Mouse (Mus musculus) spleen, embryonic (tissue): Measurements from ENCODE around the gene Phlda3.

Experiments used
- CTCF ChIA-PET: fragments of 350-600 bp; sonication (Branson Sonifier 250); formaldehyde crosslinking; loops from one replicate; lab custom pipeline; 2022; lab: Charles Lee

Phlda3 gene

GRCm38 (mm10) chr1:135755913-135756312 is 10.0 kb upstream of the Phlda3 start:
- CTCF ChIA-PET: no interaction called here

GRCm38 (mm10) chr1:135757287-135757686 is 8.6 kb upstream of the Phlda3 start:
- CTCF ChIA-PET: no interaction called here

- CTCF ChIA-PET: no interaction called here
Observed at GRCm38 (mm10) chr1:135759685-135760084, 6.2 kb upstream of the Phlda3 start.

GRCm38 (mm10) chr1:135760216-135760615 is 5.7 kb upstream of the Phlda3 start:
- CTCF ChIA-PET: interaction anchor here (0.6 kb wide), 1 partner anchor 19 kb away, joined by 8 read pairs; the partner anchor contains the start of gene Tnni1

- CTCF ChIA-PET: no interaction called here
Observed at GRCm38 (mm10) chr1:135761728-135762127, 4.2 kb upstream of the Phlda3 start.

GRCm38 (mm10) chr1:135763503-135764205 is 2.3 kb upstream of the Phlda3 start:
- CTCF ChIA-PET: interaction anchor here (0.6 to 1.1 kb wide), 2 partner anchors 10 to 18 kb away, joined by 3 read pairs; no protein-coding TSS in a partner anchor

GRCm38 (mm10) chr1:135764206-135764528 is 1.8 kb upstream of the Phlda3 start:
- CTCF ChIA-PET: no interaction called here

- CTCF ChIA-PET: interaction anchor here (0.8 kb wide), 1 partner anchor 47 kb away, joined by 3 read pairs; the partner anchor contains the start of gene Csrp1
Observed at GRCm38 (mm10) chr1:135766592-135767306, 830 bp downstream of the Phlda3 start.

- CTCF ChIA-PET: interaction anchor here (0.6 to 1.1 kb wide), 2 partner anchors 12 to 19 kb away, joined by 3 read pairs; partner anchors contain the start of gene Tnni1
Observed at GRCm38 (mm10) chr1:135767324-135767890, 1.5 kb downstream of the Phlda3 start.

- CTCF ChIA-PET: interaction anchor here (1.0 to 1.1 kb wide), 2 partner anchors 11 to 24 kb away, joined by 3 to 4 read pairs; partner anchors contain the start of gene Tnni1
Observed at GRCm38 (mm10) chr1:135768400-135768799, 2.5 kb downstream of the Phlda3 start.

GRCm38 (mm10) chr1:135770237-135770636 is 4.3 kb downstream of the Phlda3 start:
- CTCF ChIA-PET: no interaction called here

- CTCF ChIA-PET: no interaction called here
Observed at GRCm38 (mm10) chr1:135770896-135771572, 5.1 kb downstream of the Phlda3 start.

GRCm38 (mm10) chr1:135771573-135771970 is 5.7 kb downstream of the Phlda3 start:
- CTCF ChIA-PET: no interaction called here

- CTCF ChIA-PET: no interaction called here
Observed at GRCm38 (mm10) chr1:135776596-135776995, 10.7 kb downstream of the Phlda3 start.

- CTCF ChIA-PET: no interaction called here
Observed at GRCm38 (mm10) chr1:135777046-135777445, 11.1 kb downstream of the Phlda3 start.

GRCm38 (mm10) chr1:135778780-135779535 is 13.0 kb downstream of the Phlda3 start, which contains the start of gene Tnni1:
Gene Tnni1 (plus strand): TSS chr1:135779434.
- CTCF ChIA-PET: interaction anchor here (0.6 to 1.2 kb wide), 7 partner anchors 10 to 148 kb away, joined by 3 to 8 read pairs (median 4); partner anchors contain the start of gene Csrp1

GRCm38 (mm10) chr1:135780649-135781048 is 14.7 kb downstream of the Phlda3 start:
- CTCF ChIA-PET: interaction anchor here (1.0 to 1.6 kb wide), 4 partner anchors 12 to 61 kb away, joined by 3 to 10 read pairs (median 4); partner anchors contain the start of gene Csrp1

- CTCF ChIA-PET: interaction anchor here (0.6 to 1.6 kb wide), 6 partner anchors 11 to 506 kb away, joined by 3 to 10 read pairs (median 4); partner anchors contain the start of gene Csrp1
Observed at GRCm38 (mm10) chr1:135781220-135781619, 15.3 kb downstream of the Phlda3 start.

- CTCF ChIA-PET: no interaction called here
Observed at GRCm38 (mm10) chr1:135782816-135783215, 16.9 kb downstream of the Phlda3 start.

- CTCF ChIA-PET: interaction anchor here (0.7 kb wide), 1 partner anchor 1107 kb away, joined by 6 read pairs; no protein-coding TSS in a partner anchor
Observed at GRCm38 (mm10) chr1:135787799-135788198, 21.9 kb downstream of the Phlda3 start.
